Mouse (Mus musculus): ENCODE results near the gene Zc3h12d. TPM values are rescaled to one million over a fixed set of nuclear protein-coding genes. Genes with fewer than 3 reads are reported as not detected.

Gene Zc3h12d
- total RNA-seq, 1 experiment, result 0.04 TPM

DNA sequence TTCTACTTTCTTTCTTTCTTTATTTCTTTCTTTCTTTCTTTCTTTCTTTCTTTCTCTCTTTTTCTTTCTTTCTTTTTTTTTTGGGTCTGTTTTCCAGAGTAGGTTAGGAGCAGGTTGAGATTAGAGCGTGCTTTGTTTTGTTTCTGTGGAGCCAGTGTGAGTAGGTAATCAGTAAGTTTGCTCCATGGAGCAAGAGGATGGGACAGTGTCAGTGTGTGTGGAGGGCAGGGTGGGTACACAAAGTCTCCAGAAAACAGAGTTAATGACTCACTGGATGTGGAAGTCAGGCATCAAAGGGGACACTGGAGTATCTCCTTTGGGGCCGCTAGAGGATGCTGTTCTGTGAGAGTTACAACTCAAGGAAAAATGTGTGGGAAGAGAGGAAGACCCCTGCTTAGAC lies 4.6 kb downstream of the Zc3h12d start:
- no peak overlapping the region for H3K9ac ChIP-seq (ENCODE audit: insufficient read depth, low read depth, low read length, poor library complexity, severe bottlenecking)

DNA sequence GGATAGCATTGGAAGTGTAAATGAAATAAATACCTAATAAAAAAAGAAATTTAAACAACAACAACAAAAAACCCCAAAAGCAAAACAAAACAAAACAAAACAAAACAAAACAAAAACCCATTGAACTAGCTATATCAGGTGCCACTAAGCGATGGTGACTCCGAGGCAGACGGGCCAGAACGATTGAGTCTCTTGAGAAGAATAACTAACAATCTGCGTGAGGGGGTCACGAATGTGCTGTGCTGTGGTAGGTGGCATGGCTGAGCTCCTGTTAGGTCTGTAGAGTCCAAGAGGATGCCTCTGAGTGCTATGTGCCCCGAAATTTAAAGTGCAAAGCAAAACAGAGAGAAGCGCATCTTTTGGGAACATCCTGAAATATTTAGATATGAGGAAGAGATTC lies 5.2 kb downstream of the Zc3h12d start:
- Histone ChIP-seq H3K36me3 (ENCODE audit: control insufficient read depth, insufficient read depth, low read length, poor library complexity, severe bottlenecking) (no peaks in the 10 kb centered on the region), H3K27ac (ENCODE audit: insufficient read depth, low read depth, low read length, poor library complexity, severe bottlenecking) (no peak overlapping the region), H3K4me1 (ENCODE audit: control insufficient read depth in 2 of 2, insufficient read depth in 2 of 2, low read length in 2 of 2, poor library complexity in 1 of 2) (no peaks in the 10 kb centered on the region; a peak in 1 of 4 replicates), H3K9me3 (ENCODE audit: control insufficient read depth, insufficient read depth, low read depth, low read length) (no peaks in the 10 kb centered on the region), H3K4me3 (ENCODE audit: insufficient read depth in 1 of 2, low read depth in 1 of 2, low read length in 2 of 2, poor library complexity in 1 of 2, severe bottlenecking in 1 of 2) (no peak overlapping the region), H3K9ac (ENCODE audit: insufficient read depth, low read depth, low read length, poor library complexity, severe bottlenecking) (no peak overlapping the region)
- DNase-seq (ENCODE audit: low read depth, low spot score), result no peak
- TF ChIP-seq MAFK (IDR thresholded peaks at IDR 0.05; ENCODE audit: insufficient read depth, low read depth, low read length) (no peak), HCFC1 (IDR thresholded peaks at IDR 0.05; ENCODE audit: borderline replicate concordance, insufficient read depth, low read length) (no peak), ZNF384 (IDR thresholded peaks at IDR 0.05; ENCODE audit: low read depth, low read length) (no peak), CHD2 (IDR thresholded peaks at IDR 0.05; ENCODE audit: low read depth, low read length) (no peak), ZC3H11A (IDR thresholded peaks at IDR 0.05; ENCODE audit: borderline replicate concordance, low read depth, low read length) (no peak)
- in situ Hi-C loops (cut with MboI; ENCODE audit: low sequenced_read_pairs in 2 of 2, unreplicated experiment in 2 of 2), result no loop called here

More for the DNA sequence above, 4.6 kb downstream of the Zc3h12d start:
- DNase-seq (ENCODE audit: low read depth, low spot score), result no peak
- H3K36me3 ChIP-seq (ENCODE audit: control insufficient read depth, insufficient read depth, low read length, poor library complexity, severe bottlenecking), result no peaks in the 10 kb centered on the region
- no peak overlapping the region for H3K4me3 ChIP-seq (ENCODE audit: insufficient read depth in 1 of 2, low read depth in 1 of 2, low read length in 2 of 2, poor library complexity in 1 of 2, severe bottlenecking in 1 of 2)
- H3K4me1 ChIP-seq (ENCODE audit: control insufficient read depth in 2 of 2, insufficient read depth in 2 of 2, low read length in 2 of 2, poor library complexity in 1 of 2), result no peaks in the 10 kb centered on the region; a peak in 1 of 4 replicates
- no peak overlapping the region for H3K27ac ChIP-seq (ENCODE audit: insufficient read depth, low read depth, low read length, poor library complexity, severe bottlenecking)
- no peaks in the 10 kb centered on the region for H3K9me3 ChIP-seq (ENCODE audit: control insufficient read depth, insufficient read depth, low read depth, low read length)
- in situ Hi-C loops (cut with MboI; ENCODE audit: low sequenced_read_pairs in 2 of 2, unreplicated experiment in 2 of 2), result no loop called here
- no peak for TF ChIP-seq ZNF384 (IDR thresholded peaks at IDR 0.05; ENCODE audit: low read depth, low read length)
- TF ChIP-seq CHD2 (IDR thresholded peaks at IDR 0.05; ENCODE audit: low read depth, low read length), result no peak
- no peak for TF ChIP-seq ZC3H11A (IDR thresholded peaks at IDR 0.05; ENCODE audit: borderline replicate concordance, low read depth, low read length)
- no peak for TF ChIP-seq HCFC1 (IDR thresholded peaks at IDR 0.05; ENCODE audit: borderline replicate concordance, insufficient read depth, low read length)
- TF ChIP-seq MAFK (IDR thresholded peaks at IDR 0.05; ENCODE audit: insufficient read depth, low read depth, low read length), result no peak

DNA sequence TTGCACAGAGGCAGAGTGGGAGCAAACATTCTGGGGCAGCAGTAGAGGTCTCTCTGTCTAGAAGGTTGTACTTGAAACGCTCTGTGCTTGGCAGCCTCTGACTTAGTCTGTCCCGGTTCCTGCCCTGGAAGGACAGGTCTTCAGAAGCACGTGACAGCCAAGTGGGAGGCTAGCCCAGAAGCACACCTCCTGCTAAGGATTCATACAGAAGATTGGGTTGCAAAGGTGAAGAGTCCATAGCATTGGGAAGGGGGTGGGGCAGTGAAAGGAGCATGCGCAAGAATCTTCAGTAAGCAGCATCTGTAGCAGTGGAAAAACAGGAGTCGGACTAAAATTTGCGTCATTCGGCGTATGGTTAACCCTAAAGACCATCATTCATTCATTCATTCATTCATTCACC lies 5.8 kb downstream of the Zc3h12d start:
- H3K4me1 ChIP-seq (ENCODE audit: control insufficient read depth in 2 of 2, insufficient read depth in 2 of 2, low read length in 2 of 2, poor library complexity in 1 of 2), result no peaks in the 10 kb centered on the region
- no peak for TF ChIP-seq ZNF384 (IDR thresholded peaks at IDR 0.05; ENCODE audit: low read depth, low read length)
- TF ChIP-seq MAFK (IDR thresholded peaks at IDR 0.05; ENCODE audit: insufficient read depth, low read depth, low read length), result no peak
- TF ChIP-seq HCFC1 (IDR thresholded peaks at IDR 0.05; ENCODE audit: borderline replicate concordance, insufficient read depth, low read length), result no peak
- TF ChIP-seq ZC3H11A (IDR thresholded peaks at IDR 0.05; ENCODE audit: borderline replicate concordance, low read depth, low read length), result no peak
- TF ChIP-seq CHD2 (IDR thresholded peaks at IDR 0.05; ENCODE audit: low read depth, low read length), result no peak
- in situ Hi-C loops (cut with MboI; ENCODE audit: low sequenced_read_pairs in 2 of 2, unreplicated experiment in 2 of 2), result no loop called here
- H3K4me3 ChIP-seq (ENCODE audit: insufficient read depth in 1 of 2, low read depth in 1 of 2, low read length in 2 of 2, poor library complexity in 1 of 2, severe bottlenecking in 1 of 2), result no peak overlapping the region
- no peak for DNase-seq (ENCODE audit: low read depth, low spot score)
- H3K27ac ChIP-seq (ENCODE audit: insufficient read depth, low read depth, low read length, poor library complexity, severe bottlenecking), result no peak overlapping the region
- H3K9me3 ChIP-seq (ENCODE audit: control insufficient read depth, insufficient read depth, low read depth, low read length), result no peaks in the 10 kb centered on the region
- H3K36me3 ChIP-seq (ENCODE audit: control insufficient read depth, insufficient read depth, low read length, poor library complexity, severe bottlenecking), result no peaks in the 10 kb centered on the region
- no peak overlapping the region for H3K9ac ChIP-seq (ENCODE audit: insufficient read depth, low read depth, low read length, poor library complexity, severe bottlenecking)

DNA sequence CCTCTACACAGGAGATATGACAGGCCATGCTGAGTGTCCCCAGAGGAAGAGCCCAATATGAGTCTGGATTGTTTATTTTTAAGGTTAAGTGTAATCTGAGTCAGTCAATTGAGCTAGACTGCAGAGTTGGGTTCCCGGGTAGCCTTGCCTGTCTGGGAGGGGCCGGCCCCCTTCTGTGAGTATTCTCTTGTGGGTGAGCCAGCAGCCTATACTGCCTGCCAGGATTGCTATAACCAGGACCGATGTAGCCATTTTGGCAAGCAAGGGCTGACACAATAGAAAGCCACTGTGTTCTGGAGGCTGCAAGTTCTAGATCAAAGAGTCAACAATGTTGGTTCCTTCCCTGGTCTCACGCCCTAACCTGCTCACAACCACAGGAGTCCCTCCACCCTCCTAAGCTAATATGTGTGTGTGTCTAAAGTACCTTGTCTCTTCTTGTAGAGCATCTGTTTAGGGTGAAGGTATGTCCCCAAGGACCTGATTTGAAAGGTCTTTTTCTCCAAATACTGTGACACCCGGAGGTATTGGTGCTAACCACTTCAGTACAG lies 6.7 kb downstream of the Zc3h12d start:
- Histone ChIP-seq H3K4me1 (ENCODE audit: control insufficient read depth in 2 of 2, insufficient read depth in 2 of 2, low read length in 2 of 2, poor library complexity in 1 of 2) (no peaks in the 10 kb centered on the region), H3K9ac (ENCODE audit: insufficient read depth, low read depth, low read length, poor library complexity, severe bottlenecking) (no peak overlapping the region), H3K4me3 (ENCODE audit: insufficient read depth in 1 of 2, low read depth in 1 of 2, low read length in 2 of 2, poor library complexity in 1 of 2, severe bottlenecking in 1 of 2) (no peak overlapping the region), H3K9me3 (ENCODE audit: control insufficient read depth, insufficient read depth, low read depth, low read length) (no peaks in the 10 kb centered on the region), H3K36me3 (ENCODE audit: control insufficient read depth, insufficient read depth, low read length, poor library complexity, severe bottlenecking) (no peaks in the 10 kb centered on the region), H3K27ac (ENCODE audit: insufficient read depth, low read depth, low read length, poor library complexity, severe bottlenecking) (no peak overlapping the region)
- no peak for DNase-seq (ENCODE audit: low read depth, low spot score)
- TF ChIP-seq ZC3H11A (IDR thresholded peaks at IDR 0.05; ENCODE audit: borderline replicate concordance, low read depth, low read length) (no peak), MAFK (IDR thresholded peaks at IDR 0.05; ENCODE audit: insufficient read depth, low read depth, low read length) (no peak), HCFC1 (IDR thresholded peaks at IDR 0.05; ENCODE audit: borderline replicate concordance, insufficient read depth, low read length) (no peak), CHD2 (IDR thresholded peaks at IDR 0.05; ENCODE audit: low read depth, low read length) (no peak), ZNF384 (IDR thresholded peaks at IDR 0.05; ENCODE audit: low read depth, low read length) (no peak)
- in situ Hi-C loops (cut with MboI; ENCODE audit: low sequenced_read_pairs in 2 of 2, unreplicated experiment in 2 of 2), result no loop called here

Measured in ES-E14 (cell line).